Mouse (Mus musculus) CH12.LX (cell line): ENCODE measurements around the gene Sh2d1a. TPM values are rescaled to one million over a fixed set of nuclear protein-coding genes. Genes with fewer than 3 reads are reported as not detected.
A peak's percentile ranks its signal among the peaks of the same experiment; 100 is the strongest.

Source experiments
- DNase-seq: peaks from one replicate; pipeline ENCODE4 v3.0.0-alpha.2; 2013; ENCODE audit errors: extremely low read depth
- H3K27ac ChIP-seq: 2 replicates; pipeline ENCODE4 v1.5.1; 2012; ENCODE audit warnings: low read depth, mild to moderate bottlenecking, control low read depth, moderate library complexity; ENCODE audit not compliant: insufficient read depth
- H3K27me3 ChIP-seq: replicated peaks from 2 replicates; pipeline ENCODE3; 2012; ENCODE audit warnings: inconsistent platforms
- H3K36me3 ChIP-seq, 2 experiments: replicated peaks in 1 of 2; 2 replicates each; pipeline versions ENCODE3 to v1.6.1; 2012; ENCODE audit warnings: inconsistent platforms in 1 of 2, low read length in 1 of 2, mild to moderate bottlenecking in 1 of 2, mixed read lengths in 1 of 2, moderate library complexity in 1 of 2; ENCODE audit not compliant: control insufficient read depth in 1 of 2, insufficient read depth in 1 of 2
- H3K4me1 ChIP-seq, 2 experiments: 2 replicates each; pipeline ENCODE4 v1.6.1; 2012; ENCODE audit warnings: inconsistent platforms in 1 of 2, moderate library complexity in 1 of 2; ENCODE audit not compliant: insufficient read depth in 2 of 2, control insufficient read depth in 1 of 2
- H3K4me2 ChIP-seq: 2 replicates; pipeline ENCODE4 v1.6.1; 2012; ENCODE audit warnings: low read depth, mild to moderate bottlenecking, control low read depth; ENCODE audit not compliant: poor library complexity, insufficient read depth, severe bottlenecking
- H3K4me3 ChIP-seq, 3 experiments: fragments of 150-350 bp in 1 of 3; sonication (generic) in 1 of 3; replicated peaks in 1 of 3; 2 replicates each; pipeline versions ENCODE3 to v1.5.1; 2011 to 2012; ENCODE audit warnings: low read depth in 2 of 3, low read length in 2 of 3, mild to moderate bottlenecking in 2 of 3, moderate library complexity in 2 of 3, control low read depth in 1 of 3, improper control_type of control experiment in 1 of 3, inconsistent platforms in 1 of 3, mixed read lengths in 1 of 3; ENCODE audit not compliant: poor library complexity in 1 of 3
- H3K79me2 ChIP-seq: replicated peaks from 2 replicates; pipeline ENCODE4 v1.6.1; 2012; ENCODE audit warnings: mild to moderate bottlenecking, moderate library complexity; ENCODE audit not compliant: control insufficient read depth, poor library complexity, insufficient read depth, severe bottlenecking; ENCODE audit errors: extremely low read depth
- H3K9ac ChIP-seq: 2 replicates; pipeline ENCODE4 v1.6.1; 2012; ENCODE audit warnings: low read depth, mild to moderate bottlenecking, control low read depth, moderate library complexity; ENCODE audit not compliant: insufficient read depth
- H3K9me3 ChIP-seq: replicated peaks from 2 replicates; pipeline ENCODE3; 2012; ENCODE audit warnings: low read length, inconsistent platforms, mixed read lengths
- BHLHE40 ChIP-seq: IDR thresholded peaks from 2 replicates; pipeline ENCODE4 v1.6.1; 2011; ENCODE audit warnings: mild to moderate bottlenecking, low read depth, low read length, improper control_type of control experiment
- CTCF ChIP-seq, 2 experiments: IDR thresholded peaks in 1 of 2; conservative IDR thresholded peaks in 1 of 2; 2 replicates each; pipeline ENCODE4 v1.5.1; 2011 to 2012; ENCODE audit warnings: low read depth in 2 of 2, low read length in 2 of 2, improper control_type of control experiment in 1 of 2, inconsistent platforms in 1 of 2, mild to moderate bottlenecking in 1 of 2, moderate library complexity in 1 of 2
- ELF1 ChIP-seq: IDR thresholded peaks from 2 replicates; pipeline ENCODE4 v1.6.1; 2014; ENCODE audit warnings: low read depth, mild to moderate bottlenecking, inconsistent platforms, low read length, improper control_type of control experiment
- ETS1 ChIP-seq: conservative IDR thresholded peaks from 2 replicates; pipeline ENCODE4 v1.6.1; 2012; ENCODE audit warnings: low read depth, mild to moderate bottlenecking, inconsistent platforms, low read length, improper control_type of control experiment, moderate library complexity
- GABPA ChIP-seq: IDR thresholded peaks from 2 replicates; pipeline ENCODE4 v1.6.1; 2012; ENCODE audit warnings: low read depth, low read length, improper control_type of control experiment, inconsistent platforms; ENCODE audit not compliant: insufficient replicate concordance
- HCFC1 ChIP-seq: IDR thresholded peaks from 2 replicates; pipeline ENCODE4 v1.6.1; 2012; ENCODE audit warnings: low read depth, mild to moderate bottlenecking, inconsistent platforms, low read length, improper control_type of control experiment
- IRF4 ChIP-seq: IDR thresholded peaks from 2 replicates; pipeline ENCODE4 v1.6.1; 2014; ENCODE audit warnings: low read depth, mild to moderate bottlenecking, inconsistent platforms, low read length, improper control_type of control experiment
- MAZ ChIP-seq: IDR thresholded peaks from 2 replicates; pipeline ENCODE4 v1.6.1; 2012; ENCODE audit warnings: low read depth, mild to moderate bottlenecking, inconsistent platforms, low read length, improper control_type of control experiment, moderate library complexity
- MEF2A ChIP-seq: IDR thresholded peaks from 2 replicates; pipeline ENCODE4 v1.6.1; 2014; ENCODE audit warnings: low read depth, mild to moderate bottlenecking, inconsistent platforms, low read length, improper control_type of control experiment, borderline replicate concordance
- MXI1 ChIP-seq: IDR thresholded peaks from 2 replicates; pipeline ENCODE4 v1.6.1; 2011; ENCODE audit warnings: mild to moderate bottlenecking, low read depth, low read length, improper control_type of control experiment
- NELFE ChIP-seq: IDR thresholded peaks from 2 replicates; pipeline ENCODE4 v1.6.1; 2011; ENCODE audit warnings: low read depth, low read length, improper control_type of control experiment
- NRF1 ChIP-seq: IDR thresholded peaks from 2 replicates; pipeline ENCODE4 v1.6.1; 2014; ENCODE audit warnings: low read depth, mild to moderate bottlenecking, inconsistent platforms, low read length, improper control_type of control experiment, moderate library complexity
- POLR2A ChIP-seq: IDR thresholded peaks from 2 replicates; pipeline ENCODE4 v1.6.1; 2011; ENCODE audit warnings: low read depth, mild to moderate bottlenecking, improper control_type of control experiment, low read length
- POLR2AphosphoS2 ChIP-seq: IDR thresholded peaks from 2 replicates; pipeline ENCODE4 v1.6.1; 2011; ENCODE audit warnings: low read depth, low read length, improper control_type of control experiment
- RCOR1 ChIP-seq: conservative IDR thresholded peaks from 2 replicates; pipeline ENCODE4 v1.6.1; 2012; ENCODE audit warnings: low read depth, mild to moderate bottlenecking, inconsistent platforms, low read length, improper control_type of control experiment
- SIN3A ChIP-seq: IDR thresholded peaks from 2 replicates; pipeline ENCODE4 v1.6.1; 2012; ENCODE audit warnings: low read length, improper control_type of control experiment, inconsistent platforms
- TBP ChIP-seq: conservative IDR thresholded peaks from 2 replicates; pipeline ENCODE4 v1.6.1; 2011; ENCODE audit warnings: low read depth, low read length, improper control_type of control experiment
- UBTF ChIP-seq: IDR thresholded peaks from 2 replicates; pipeline ENCODE4 v1.6.1; 2012; ENCODE audit warnings: low read depth, mild to moderate bottlenecking, inconsistent platforms, low read length, improper control_type of control experiment, moderate library complexity
- USF1 ChIP-seq: IDR thresholded peaks from 2 replicates; pipeline ENCODE4 v1.6.1; 2014; ENCODE audit warnings: low read depth, mild to moderate bottlenecking, inconsistent platforms, low read length, improper control_type of control experiment
- ZC3H11A ChIP-seq: IDR thresholded peaks from 2 replicates; pipeline ENCODE4 v1.6.1; 2012; ENCODE audit warnings: low read depth, mild to moderate bottlenecking, inconsistent platforms, low read length, improper control_type of control experiment
- dilution Hi-C: fragments of 300-500 bp; cut with MboI; formaldehyde crosslinking; loops from 2 replicates; pipeline ENCODE4 v1.14.3; 2020; ENCODE audit warnings: low sequenced_read_pairs; ENCODE audit not compliant: extremely low pct_unique_long_range_greater_than_20kb, extremely low pct_ligation_motif_present
- in situ Hi-C: fragments of 300-500 bp; cut with MboI; formaldehyde crosslinking; loops from 3 replicates; pipeline ENCODE4 v1.14.3; 2019; ENCODE audit warnings: low sequenced_read_pairs, low pct_ligation_motif_present, low pct_unique_long_range_greater_than_20kb, mixed read lengths
- polyA plus RNA-seq: library from polyadenylated mRNA; unstranded; fragments of >175 nt; gene quantifications from 2 replicates; pipeline ENCODE4 v1.2.1, GENCODE M21; 2012; ENCODE audit warnings: low read depth; ENCODE audit not compliant: insufficient read length
- total RNA-seq, 2 experiments: library from RNA; depleted of rRNA; stranded (reverse); fragments of 300-350 nt in 1 of 2; fragments of >200 nt in 1 of 2; gene quantifications; 2 replicates each; pipeline ENCODE4 v1.2.3; 2012 to 2014

Gene Sh2d1a
- total and polyA plus RNA-seq, 3 experiments: not detected

DNA sequence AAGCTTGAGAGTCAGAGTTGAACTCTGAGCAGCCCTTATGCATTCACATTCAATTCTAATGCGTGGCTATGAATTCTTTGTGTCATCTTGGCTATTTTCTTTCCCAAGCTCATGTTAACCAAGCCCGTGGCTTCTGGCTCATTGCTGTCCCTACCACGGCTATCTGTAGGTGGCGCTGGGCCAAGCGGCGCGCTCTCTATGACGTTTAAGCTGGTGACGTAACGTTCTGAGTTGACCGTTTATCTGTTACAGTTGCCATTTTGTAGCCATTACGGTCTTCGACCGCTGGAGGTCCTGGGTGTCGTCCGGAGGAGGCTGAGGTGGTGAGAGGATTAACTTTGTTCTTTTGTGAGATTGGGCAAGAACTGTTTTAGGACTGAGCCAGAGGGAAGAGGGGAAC is 12.8 kb upstream of the Sh2d1a start, which contains the start of gene Tex13c2:
Gene Tex13c2, plus strand, starts transcription at position 246 of the 400 bp plus-strand sequence.
- no peak within 1 kb of the TSS for H3K9ac ChIP-seq
- H3K27ac ChIP-seq: no peak within 1 kb of the TSS
- in situ Hi-C loops: no loop called here
- H3K9me3 ChIP-seq: no peaks in the 10 kb centered on the region
- H3K27me3 ChIP-seq: no peaks in the 10 kb centered on the region
- H3K4me2 ChIP-seq: no peak within 1 kb of the TSS
- dilution Hi-C loops: no loop called here
- H3K79me2 ChIP-seq: no peaks in the 10 kb centered on the region
- H3K4me3 ChIP-seq: no peak within 1 kb of the TSS
- no peak for DNase-seq
- TF ChIP-seq NELFE (no peak), POLR2A (no peak), SIN3A (no peak), RCOR1 (no peak), MEF2A (no peak), BHLHE40 (no peak), USF1 (no peak), ETS1 (no peak), POLR2AphosphoS2 (no peak), UBTF (no peak), ZC3H11A (no peak)
- no peaks in the 10 kb centered on the region for H3K36me3 ChIP-seq
- no peaks in the 10 kb centered on the region for H3K4me1 ChIP-seq

GRCm38 (mm10) chrX:42490336-42490735 is 11.9 kb upstream of the Sh2d1a start:
- Histone ChIP-seq H3K79me2 (no peaks in the 10 kb centered on the region), H3K4me3 (no peak overlapping the region), H3K27ac (no peak overlapping the region), H3K4me1 (no peaks in the 10 kb centered on the region), H3K36me3 (no peaks in the 10 kb centered on the region), H3K9ac (no peak overlapping the region), H3K27me3 (no peaks in the 10 kb centered on the region), H3K4me2 (no peak overlapping the region), H3K9me3 (no peaks in the 10 kb centered on the region)
- DNase-seq: no peak
- in situ Hi-C loops: no loop called here
- dilution Hi-C loops: no loop called here
- TF ChIP-seq ETS1: no peak
- TF ChIP-seq ELF1: no peak
- TF ChIP-seq UBTF: no peak
- TF ChIP-seq IRF4: no peak

- no peak overlapping the region for H3K27ac ChIP-seq
- H3K9ac ChIP-seq: no peak overlapping the region
- TF ChIP-seq MAZ: no peak
- TF ChIP-seq NRF1: no peak
- no peak for TF ChIP-seq CTCF (conservative IDR thresholded peaks at IDR 0.05 in 1 of 2, IDR thresholded peaks at IDR 0.05 in 1 of 2; ENCODE audit: low read depth in 2 of 2, low read length in 2 of 2)
- TF ChIP-seq NELFE: no peak
- TF ChIP-seq UBTF: no peak
- no peak for TF ChIP-seq TBP
- no peak for TF ChIP-seq MXI1
- no peak for TF ChIP-seq HCFC1
- no peak for TF ChIP-seq ZC3H11A
- no peak for TF ChIP-seq GABPA
- no peak for TF ChIP-seq POLR2A
- no peak for TF ChIP-seq USF1
- in situ Hi-C loops (loop anchor here (25.0 kb wide), 2 partner anchors 138 to 238 kb away; no protein-coding TSS in a partner anchor), dilution Hi-C loops (no loop called here)
- H3K79me2 ChIP-seq: no peaks in the 10 kb centered on the region
- H3K9me3 ChIP-seq: no peaks in the 10 kb centered on the region
- no peaks in the 10 kb centered on the region for H3K27me3 ChIP-seq
- H3K4me3 ChIP-seq: no peak overlapping the region
- peaks cover 0 to 5% of the 10 kb centered on the region in 2 experiments; a peak in 2 of 4 replicates for H3K4me1 ChIP-seq
- H3K4me2 ChIP-seq: peak overlapping the region; percentile 29; the same call in 1 of the 2 replicates
- DNase-seq: peak; percentile 12
- H3K36me3 ChIP-seq: no peaks in the 10 kb centered on the region
Observed at GRCm38 (mm10) chrX:42500538-42500937, 1.7 kb upstream of the Sh2d1a start.
